Mouse (Mus musculus) midbrain, embryonic 16.5 days (tissue): Measurements from ENCODE around the gene Maneal. TPM values are rescaled to one million over a fixed set of nuclear protein-coding genes. Genes with fewer than 3 reads are reported as not detected.

ENCODE experiments used
- ATAC-seq: fragments of 200-750 bp; cut with Nextera tagmentation; 2 replicates; pipeline ENCODE4 v1.8.0; 2017; ENCODE audit warnings: moderate TSS enrichment
- H3K27ac ChIP-seq: fragments of 300-500 bp; sonication (generic); 2 replicates; pipeline ENCODE4 v1.5.1; 2014; ENCODE audit warnings: mild to moderate bottlenecking, low read length, mixed read lengths
- H3K27me3 ChIP-seq: fragments of 300-500 bp; sonication (generic); 2 replicates; pipeline ENCODE4 v1.6.1; 2014; ENCODE audit warnings: low read depth, low read length, mixed read lengths; ENCODE audit not compliant: control insufficient read depth, insufficient read depth
- H3K36me3 ChIP-seq: fragments of 300-500 bp; sonication (generic); 2 replicates; pipeline ENCODE4 v1.6.1; 2014; ENCODE audit warnings: mild to moderate bottlenecking, low read length, moderate library complexity, mixed read lengths; ENCODE audit not compliant: control insufficient read depth, insufficient read depth
- H3K4me1 ChIP-seq: fragments of 300-500 bp; sonication (generic); 2 replicates; pipeline ENCODE4 v1.6.1; 2014; ENCODE audit warnings: mild to moderate bottlenecking, low read length, mixed read lengths; ENCODE audit not compliant: control insufficient read depth, insufficient read depth
- H3K4me2 ChIP-seq: fragments of 300-500 bp; sonication (generic); 2 replicates; pipeline ENCODE4 v1.6.1; 2014; ENCODE audit warnings: mild to moderate bottlenecking, low read length, mixed read lengths
- H3K4me3 ChIP-seq: fragments of 300-500 bp; sonication (generic); 2 replicates; pipeline ENCODE4 v1.5.1; 2014; ENCODE audit warnings: low read depth, mild to moderate bottlenecking, low read length, moderate library complexity, mixed read lengths
- H3K9ac ChIP-seq: fragments of 300-500 bp; sonication (generic); 2 replicates; pipeline ENCODE4 v1.6.1; 2014; ENCODE audit warnings: low read depth, low read length, mixed read lengths
- H3K9me3 ChIP-seq: fragments of 300-500 bp; sonication (generic); replicated peaks from 2 replicates; pipeline ENCODE4 v1.6.1; 2014; ENCODE audit warnings: mild to moderate bottlenecking, low read length, mixed read lengths; ENCODE audit not compliant: control insufficient read depth, poor library complexity, severe bottlenecking
- whole genome bisulfite sequencing: fragments of 180-500 bp; shearing (Covaris S2); extraction: QIAGEN DNeasy Blood & Tissue Kit; methylation state at CpG from one replicate; pipeline ENCODE4 v1.1.7; 2014; 5-methylcytosine and 5-hydroxymethylcytosine counted together
- polyA plus RNA-seq: library from polyadenylated mRNA; unstranded; fragments of >200 nt; fragmentation: Nextera tagmentation; extraction: Ambion mirVana; gene quantifications from 2 replicates; pipeline ENCODE4 v1.2.1, GENCODE M21; 2015

The Maneal gene
- polyA plus RNA-seq, 1 experiment from 2014 or later, result 11.0 TPM

DNA sequence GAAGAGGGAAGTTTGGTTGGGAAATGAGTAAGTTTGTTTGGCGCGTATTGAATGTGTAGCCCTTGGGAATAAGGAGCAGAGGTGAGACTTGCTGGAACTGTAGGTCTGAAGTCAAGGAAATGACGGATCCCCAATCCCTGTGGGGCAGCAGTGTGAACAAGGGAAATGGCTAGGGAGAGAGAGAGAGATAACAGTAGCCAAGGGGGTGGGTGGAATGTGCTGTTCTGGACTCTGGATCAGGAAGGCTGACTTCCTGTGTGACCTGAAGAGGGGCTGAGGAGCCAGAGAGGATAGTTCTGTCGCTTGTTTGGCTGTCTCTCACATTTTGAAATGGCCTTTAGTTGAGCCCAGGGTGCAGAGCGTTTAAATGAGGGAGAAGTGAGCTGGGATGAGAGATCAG lies 53.5 kb downstream of the Maneal start:
- no peak for ATAC-seq
- H3K4me1 ChIP-seq, result peaks cover 9% of the 10 kb centered on the region
- no peaks in the 10 kb centered on the region for H3K27me3 ChIP-seq
- H3K9me3 ChIP-seq, result no peaks in the 10 kb centered on the region
- H3K4me3 ChIP-seq, result no peak overlapping the region
- 89% methylated on average over 5 of the region's 5 CpGs for WGBS
- no peak overlapping the region for H3K9ac ChIP-seq
- H3K27ac ChIP-seq, result no peak overlapping the region
- H3K36me3 ChIP-seq, result peaks cover 7% of the 10 kb centered on the region
- H3K4me2 ChIP-seq, result no peak overlapping the region

Other genes starting within 250 kb of the Maneal start
- gene Pou3f1, start 205.4 kb downstream of the Maneal start, polyA plus RNA-seq, result 12.3 and 14.4 TPM in 2 replicates
- gene Utp11, start 168.6 kb downstream of the Maneal start, polyA plus RNA-seq, result 39.8 and 43.8 TPM in 2 replicates
- gene Fhl3, start 161.5 kb downstream of the Maneal start, polyA plus RNA-seq, result 1.5 and 1.7 TPM in 2 replicates
- gene Sf3a3, start 147.4 kb downstream of the Maneal start, polyA plus RNA-seq, result 98.1 and 106 TPM in 2 replicates
- 24.4 and 26.6 TPM in 2 replicates for gene Inpp5b, start 120.3 kb downstream of the Maneal start, polyA plus RNA-seq
- 9.9 and 10.9 TPM in 2 replicates for gene Mtf1, start 60.1 kb downstream of the Maneal start, polyA plus RNA-seq
- 39.1 and 41.6 TPM in 2 replicates for gene Yrdc, start 11.5 kb downstream of the Maneal start, polyA plus RNA-seq
- 81.9 and 94.4 TPM in 2 replicates for gene 1110065P20Rik, start 11.0 kb downstream of the Maneal start, polyA plus RNA-seq
- 12.7 and 17.0 TPM in 2 replicates for gene Epha10, start 18.7 kb upstream of the Maneal start, polyA plus RNA-seq
- 16.1 and 17.0 TPM in 2 replicates for gene 9930104L06Rik, start 74.9 kb upstream of the Maneal start, polyA plus RNA-seq
- 19.7 and 26.1 TPM in 2 replicates for gene Cdca8, start 77.1 kb upstream of the Maneal start, polyA plus RNA-seq
- gene Rspo1, start 124.3 kb upstream of the Maneal start, polyA plus RNA-seq, result 1.7 and 2.2 TPM in 2 replicates
- gene Gnl2, start 154.4 kb upstream of the Maneal start, polyA plus RNA-seq, result 95.9 and 104 TPM in 2 replicates
- 1.2 and 1.7 TPM in 2 replicates for gene Dnali1, start 203.5 kb upstream of the Maneal start, polyA plus RNA-seq
- 23.2 and 24.8 TPM in 2 replicates for gene Snip1, start 204.5 kb upstream of the Maneal start, polyA plus RNA-seq
- 181 and 186 TPM in 2 replicates for gene Meaf6, start 223.0 kb upstream of the Maneal start, polyA plus RNA-seq